Mouse (Mus musculus): Measurements from ENCODE around the gene Becn1. TPM values are rescaled to one million over a fixed set of nuclear protein-coding genes. Genes with fewer than 3 reads are reported as not detected.
A peak's percentile ranks its signal among the peaks of the same experiment; 100 is the strongest.

Gene Becn1
- polyA plus RNA-seq, 1 experiment from 2014 or later, result 136 TPM

- peak overlapping the region; percentile 96 for H3K9ac ChIP-seq (ENCODE audit: low read length)
- H3K27ac ChIP-seq (ENCODE audit: low read length), result peak overlapping the region; percentile 93
- peaks cover 4% of the 10 kb centered on the region; the same call in 1 of the 2 replicates for H3K36me3 ChIP-seq (ENCODE audit: control insufficient read depth, insufficient read depth, low read length)
- 0 out of 2 replicates have a peak, but pooled peaks have one; percentile 10 for ATAC-seq (ENCODE audit: low read depth)
- H3K9me3 ChIP-seq (ENCODE audit: control insufficient read depth, low read length), result no peaks in the 10 kb centered on the region
- H3K4me2 ChIP-seq (ENCODE audit: low read depth, low read length), result peak overlapping the region; percentile 84
- 4% methylated on average over 7 of the region's 7 CpGs for WGBS
- peak overlapping the region; percentile 75 for H3K4me3 ChIP-seq (ENCODE audit: low read length)
- no peaks in the 10 kb centered on the region; the same call in 1 of the 2 replicates for H3K27me3 ChIP-seq (ENCODE audit: control insufficient read depth, insufficient read depth, low read depth, low read length)
- peaks cover 15% of the 10 kb centered on the region for H3K4me1 ChIP-seq (replicated peaks; ENCODE audit: control insufficient read depth, insufficient read depth, low read length)
These were observed 49.1 kb downstream of the Becn1 start for GRCm38 (mm10) chr11:101252941-101253340.

DNA sequence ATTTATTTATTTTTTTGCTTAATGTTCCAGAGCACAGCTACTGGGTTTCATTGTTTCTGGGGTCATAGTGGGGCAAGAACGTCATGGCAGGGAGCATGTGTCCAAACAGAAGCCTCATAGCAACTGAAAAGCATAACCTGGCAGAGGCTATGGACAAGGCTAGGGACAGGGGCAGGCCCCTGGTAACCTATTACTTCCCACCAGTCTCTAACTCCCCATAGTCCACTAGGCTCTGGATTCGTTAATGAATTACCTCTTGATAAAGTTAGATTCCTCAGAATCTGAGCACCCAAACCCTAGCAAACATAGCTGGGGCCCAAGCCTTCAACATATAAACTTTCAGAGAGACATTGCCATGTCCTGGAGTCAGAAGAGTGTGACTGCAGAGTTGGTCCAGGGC, 51.1 kb downstream of the Becn1 start:
- no peak for ATAC-seq (ENCODE audit: low read depth)
- Histone ChIP-seq H3K27ac (ENCODE audit: low read length) (no peak overlapping the region), H3K4me1 (replicated peaks; ENCODE audit: control insufficient read depth, insufficient read depth, low read length) (peaks cover 18% of the 10 kb centered on the region), H3K36me3 (ENCODE audit: control insufficient read depth, insufficient read depth, low read length) (no peaks in the 10 kb centered on the region), H3K27me3 (ENCODE audit: control insufficient read depth, insufficient read depth, low read depth, low read length) (peaks cover 5% of the 10 kb centered on the region; the same call in 1 of the 2 replicates), H3K9me3 (ENCODE audit: control insufficient read depth, low read length) (no peaks in the 10 kb centered on the region), H3K4me2 (ENCODE audit: low read depth, low read length) (no peak overlapping the region), H3K4me3 (ENCODE audit: low read length) (no peak overlapping the region), H3K9ac (ENCODE audit: low read length) (no peak overlapping the region)
- WGBS, result 68% methylated on average over 2 of the region's 2 CpGs

GRCm38 (mm10) chr11:101248258-101248994, 53.7 kb downstream of the Becn1 start:
- H3K27me3 ChIP-seq (ENCODE audit: control insufficient read depth, insufficient read depth, low read depth, low read length), result peaks cover 5% of the 10 kb centered on the region; the same call in 1 of the 2 replicates
- no peaks in the 10 kb centered on the region for H3K36me3 ChIP-seq (ENCODE audit: control insufficient read depth, insufficient read depth, low read length)
- no peaks in the 10 kb centered on the region for H3K9me3 ChIP-seq (ENCODE audit: control insufficient read depth, low read length)
- H3K4me2 ChIP-seq (ENCODE audit: low read depth, low read length), result peak overlapping the region; percentile 91
- ATAC-seq (ENCODE audit: low read depth), result peak; percentile 52
- H3K27ac ChIP-seq (ENCODE audit: low read length), result peak overlapping the region; percentile 90
- H3K4me3 ChIP-seq (ENCODE audit: low read length), result no peak overlapping the region; the same call in 1 of the 2 replicates
- 24% methylated on average over 14 of the region's 14 CpGs for WGBS
- peak overlapping the region; percentile 8; the same call in 1 of the 2 replicates for H3K9ac ChIP-seq (ENCODE audit: low read length)
- peaks cover 13% of the 10 kb centered on the region; the same call in 1 of the 2 replicates for H3K4me1 ChIP-seq (replicated peaks; ENCODE audit: control insufficient read depth, insufficient read depth, low read length)

DNA sequence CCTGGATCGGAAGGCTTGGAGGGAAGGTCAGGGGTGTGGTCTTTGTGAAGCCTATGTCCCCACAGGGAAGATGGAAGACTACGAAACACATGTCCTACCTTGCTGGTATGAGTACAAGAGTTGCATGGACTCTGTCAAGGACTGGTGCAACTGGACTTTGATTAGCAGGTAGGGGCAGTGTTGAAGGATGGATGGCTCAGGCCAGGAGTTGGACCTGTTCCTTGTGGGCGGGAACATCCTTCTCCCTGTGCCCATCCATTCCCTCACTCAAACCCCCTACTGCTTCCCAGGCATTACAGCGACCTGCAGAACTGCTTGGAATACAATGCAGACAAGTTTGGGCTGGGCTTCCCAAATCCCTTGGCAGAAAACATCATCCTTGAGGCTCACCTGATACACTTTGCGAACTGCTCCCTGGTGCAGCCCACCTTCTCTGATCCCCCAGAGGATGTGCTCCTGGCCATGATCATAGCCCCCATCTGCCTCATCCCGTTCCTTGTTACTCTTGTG, 54.5 kb downstream of the Becn1 start:
- peak overlapping the region; percentile 90 for H3K27ac ChIP-seq (ENCODE audit: low read length)
- no peak for ATAC-seq (ENCODE audit: low read depth)
- H3K4me1 ChIP-seq (replicated peaks; ENCODE audit: control insufficient read depth, insufficient read depth, low read length), result peaks cover 9% of the 10 kb centered on the region; the same call in 1 of the 2 replicates
- H3K36me3 ChIP-seq (ENCODE audit: control insufficient read depth, insufficient read depth, low read length), result no peaks in the 10 kb centered on the region
- H3K9me3 ChIP-seq (ENCODE audit: control insufficient read depth, low read length), result no peaks in the 10 kb centered on the region
- 73% methylated on average over 6 of the region's 6 CpGs for WGBS
- peak overlapping the region; percentile 75 for H3K4me3 ChIP-seq (ENCODE audit: low read length)
- H3K27me3 ChIP-seq (ENCODE audit: control insufficient read depth, insufficient read depth, low read depth, low read length), result peaks cover 5% of the 10 kb centered on the region; the same call in 1 of the 2 replicates
- peak overlapping the region; percentile 91 for H3K4me2 ChIP-seq (ENCODE audit: low read depth, low read length)
- peak overlapping the region; percentile 84 for H3K9ac ChIP-seq (ENCODE audit: low read length)

DNA sequence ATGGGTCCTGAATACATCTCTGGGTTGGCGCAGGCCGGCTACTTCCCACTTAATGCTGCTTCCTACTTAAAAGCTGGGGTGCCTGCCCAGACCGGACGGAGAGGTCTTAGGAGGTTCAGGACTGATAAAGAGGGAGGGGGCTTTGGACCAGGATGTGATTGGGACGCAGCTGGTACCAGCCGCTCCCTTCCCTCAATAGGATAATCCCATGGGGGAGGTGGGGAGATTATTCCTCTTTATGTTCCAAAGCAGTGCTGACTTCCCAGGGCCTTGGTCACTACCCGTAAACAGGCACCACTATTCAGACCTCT, 55.4 kb downstream of the Becn1 start:
- Histone ChIP-seq H3K4me2 (ENCODE audit: low read depth, low read length) (peak overlapping the region; percentile 91), H3K9ac (ENCODE audit: low read length) (peak overlapping the region; percentile 84), H3K36me3 (ENCODE audit: control insufficient read depth, insufficient read depth, low read length) (no peaks in the 10 kb centered on the region), H3K27me3 (ENCODE audit: control insufficient read depth, insufficient read depth, low read depth, low read length) (peaks cover 5% of the 10 kb centered on the region; the same call in 1 of the 2 replicates), H3K9me3 (ENCODE audit: control insufficient read depth, low read length) (no peaks in the 10 kb centered on the region), H3K27ac (ENCODE audit: low read length) (peak overlapping the region; percentile 90), H3K4me3 (ENCODE audit: low read length) (peak overlapping the region; percentile 75), H3K4me1 (replicated peaks; ENCODE audit: control insufficient read depth, insufficient read depth, low read length) (peaks cover 7% of the 10 kb centered on the region; the same call in 1 of the 2 replicates)
- no peak; the same call in none of the 2 replicates for ATAC-seq (ENCODE audit: low read depth)
- WGBS, result 7% methylated on average over 7 of the region's 7 CpGs

DNA sequence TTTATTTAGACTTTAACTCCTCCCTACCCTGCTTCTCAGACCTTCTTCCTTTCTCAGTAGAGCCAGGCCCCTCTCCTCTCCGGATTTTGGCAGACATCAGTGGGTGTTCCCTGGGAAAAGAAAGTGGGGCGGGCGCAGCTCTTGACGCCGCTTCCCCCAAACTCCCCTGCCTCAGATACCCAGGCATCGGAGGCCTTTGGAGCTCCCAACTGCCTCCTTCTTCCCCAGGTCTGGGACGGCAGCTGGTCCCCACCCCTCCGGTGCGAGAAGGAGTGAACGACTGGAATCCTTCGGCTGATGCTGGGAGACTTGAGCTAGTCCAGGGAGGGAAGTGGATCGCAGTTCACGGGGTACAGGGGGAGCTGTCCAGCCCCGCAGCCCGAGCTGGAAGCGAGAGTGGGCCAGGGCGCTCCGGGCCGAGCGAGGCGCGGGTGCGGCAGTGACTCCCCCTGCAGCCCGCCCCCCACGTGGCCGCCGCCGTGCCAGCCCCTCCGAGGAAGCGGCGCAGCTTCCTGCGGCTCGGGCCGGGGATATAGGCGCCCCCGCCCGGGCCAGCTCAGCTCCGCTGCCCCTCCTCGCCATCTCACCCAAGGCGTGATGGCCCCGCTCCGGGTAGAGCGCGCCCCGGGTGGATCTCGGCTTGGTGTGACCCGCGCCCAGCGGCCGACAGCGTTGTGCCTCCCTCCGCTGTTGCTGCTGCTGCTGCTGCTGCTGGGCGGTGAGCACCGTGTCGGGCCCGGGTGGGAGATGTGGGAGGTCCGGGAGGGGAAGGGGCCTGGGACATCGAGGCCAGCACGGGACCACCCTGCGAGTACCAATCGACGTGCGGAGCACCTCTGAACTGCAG, 56.0 kb downstream of the Becn1 start, which contains the start of gene Ramp2:
Ramp2 (plus strand) TSS at position 174 of the 847 bp plus-strand sequence.
- peak within 1 kb of the TSS; percentile 91 for H3K4me2 ChIP-seq (ENCODE audit: low read depth, low read length)
- H3K4me3 ChIP-seq (ENCODE audit: low read length), result peak within 1 kb of the TSS; percentile 75
- peak; percentile 89 for ATAC-seq (ENCODE audit: low read depth)
- 0% methylated on average over 46 of the region's 63 CpGs for WGBS
- H3K27me3 ChIP-seq (ENCODE audit: control insufficient read depth, insufficient read depth, low read depth, low read length), result peaks cover 5% of the 10 kb centered on the region; the same call in 1 of the 2 replicates
- no peaks in the 10 kb centered on the region for H3K9me3 ChIP-seq (ENCODE audit: control insufficient read depth, low read length)
- H3K9ac ChIP-seq (ENCODE audit: low read length), result peak within 1 kb of the TSS; percentile 84
- no peaks in the 10 kb centered on the region for H3K36me3 ChIP-seq (ENCODE audit: control insufficient read depth, insufficient read depth, low read length)
- H3K27ac ChIP-seq (ENCODE audit: low read length), result peak within 1 kb of the TSS; percentile 90
- H3K4me1 ChIP-seq (replicated peaks; ENCODE audit: control insufficient read depth, insufficient read depth, low read length), result peaks cover 7% of the 10 kb centered on the region; the same call in 1 of the 2 replicates

- WGBS, result 38% methylated on average over 4 of the region's 4 CpGs
- Histone ChIP-seq H3K4me3 (ENCODE audit: low read length) (no peak overlapping the region), H3K27me3 (ENCODE audit: control insufficient read depth, insufficient read depth, low read depth, low read length) (peaks cover 5% of the 10 kb centered on the region; the same call in 1 of the 2 replicates), H3K27ac (ENCODE audit: low read length) (peak overlapping the region; percentile 90), H3K4me2 (ENCODE audit: low read depth, low read length) (peak overlapping the region; percentile 91), H3K9ac (ENCODE audit: low read length) (no peak overlapping the region), H3K4me1 (replicated peaks; ENCODE audit: control insufficient read depth, insufficient read depth, low read length) (peaks cover 7% of the 10 kb centered on the region; the same call in 1 of the 2 replicates), H3K9me3 (ENCODE audit: control insufficient read depth, low read length) (no peaks in the 10 kb centered on the region), H3K36me3 (ENCODE audit: control insufficient read depth, insufficient read depth, low read length) (no peaks in the 10 kb centered on the region)
- no peak for ATAC-seq (ENCODE audit: low read depth)
These were observed 57.0 kb downstream of the Becn1 start for GRCm38 (mm10) chr11:101245071-101245470.

GRCm38 (mm10) chr11:101238071-101238647, 63.9 kb downstream of the Becn1 start:
- 24% methylated on average over 5 of the region's 5 CpGs for WGBS
- Histone ChIP-seq H3K9ac (ENCODE audit: low read length) (0 out of 2 replicates have a peak overlapping the region, but pooled peaks have one; percentile 14), H3K9me3 (ENCODE audit: control insufficient read depth, low read length) (no peaks in the 10 kb centered on the region), H3K4me3 (ENCODE audit: low read length) (no peak overlapping the region), H3K4me1 (replicated peaks; ENCODE audit: control insufficient read depth, insufficient read depth, low read length) (peaks cover 7% of the 10 kb centered on the region), H3K36me3 (ENCODE audit: control insufficient read depth, insufficient read depth, low read length) (no peaks in the 10 kb centered on the region), H3K27me3 (ENCODE audit: control insufficient read depth, insufficient read depth, low read depth, low read length) (no peaks in the 10 kb centered on the region), H3K4me2 (ENCODE audit: low read depth, low read length) (no peak overlapping the region), H3K27ac (ENCODE audit: low read length) (peak overlapping the region; percentile 80)
- ATAC-seq (ENCODE audit: low read depth), result peak; percentile 78
